Mouse (Mus musculus) heart, embryonic 14.5 days (tissue): ENCODE results near the gene Mrps16. TPM values are rescaled to one million over a fixed set of nuclear protein-coding genes. Genes with fewer than 3 reads are reported as not detected.

ENCODE experiments used
- ATAC-seq: fragments of 200-750 bp; cut with Nextera tagmentation; 2 replicates; pipeline ENCODE4 v1.8.0; 2017; ENCODE audit warnings: low read depth, moderate TSS enrichment; ENCODE audit not compliant: insufficient number of reproducible peaks, insufficient read depth, low FRiP score
- H3K27ac ChIP-seq, 2 experiments: fragments of 200-500 bp in 1 of 2; fragments of 300-500 bp in 1 of 2; sonication (generic) in 1 of 2; replicated peaks in 1 of 2; 2 replicates each; pipeline ENCODE4 v1.5.1; 2012 to 2014; ENCODE audit warnings: low read depth in 2 of 2, low read length in 2 of 2, control low read depth in 1 of 2, mild to moderate bottlenecking in 1 of 2, mixed read lengths in 1 of 2; ENCODE audit not compliant: control insufficient read depth in 1 of 2, insufficient read depth in 1 of 2
- H3K27me3 ChIP-seq: fragments of 300-500 bp; sonication (generic); 2 replicates; pipeline ENCODE4 v1.6.1; 2014; ENCODE audit warnings: mild to moderate bottlenecking, low read length, control low read depth; ENCODE audit not compliant: control insufficient read depth, insufficient read depth
- H3K36me3 ChIP-seq: fragments of 300-500 bp; sonication (generic); 2 replicates; pipeline ENCODE4 v1.6.1; 2014; ENCODE audit warnings: mild to moderate bottlenecking, control low read depth, low read length, mixed read lengths; ENCODE audit not compliant: control insufficient read depth, insufficient read depth
- H3K4me1 ChIP-seq, 2 experiments: fragments of 200-500 bp in 1 of 2; fragments of 300-500 bp in 1 of 2; sonication (generic) in 1 of 2; 2 replicates each; pipeline ENCODE4 v1.6.1; 2012 to 2014; ENCODE audit warnings: low read length in 2 of 2, control low read depth in 1 of 2, mixed read lengths in 1 of 2; ENCODE audit not compliant: control insufficient read depth in 2 of 2, insufficient read depth in 2 of 2
- H3K4me2 ChIP-seq: fragments of 300-500 bp; sonication (generic); 2 replicates; pipeline ENCODE4 v1.6.1; 2014; ENCODE audit warnings: mild to moderate bottlenecking, low read length
- H3K4me3 ChIP-seq, 2 experiments: fragments of 200-500 bp in 1 of 2; fragments of 300-500 bp in 1 of 2; sonication (generic) in 1 of 2; 2 replicates each; pipeline ENCODE4 v1.5.1; 2012 to 2014; ENCODE audit warnings: low read length in 2 of 2, mild to moderate bottlenecking in 2 of 2, control low read depth in 1 of 2, low read depth in 1 of 2, moderate library complexity in 1 of 2; ENCODE audit not compliant: control insufficient read depth in 1 of 2, insufficient read depth in 1 of 2
- H3K9ac ChIP-seq: fragments of 300-500 bp; sonication (generic); 2 replicates; pipeline ENCODE4 v1.6.1; 2014; ENCODE audit warnings: mild to moderate bottlenecking, low read length
- H3K9me3 ChIP-seq: fragments of 300-500 bp; sonication (generic); 2 replicates; pipeline ENCODE4 v1.6.1; 2016; ENCODE audit warnings: low read length, control low read depth; ENCODE audit not compliant: control insufficient read depth
- WGBS: fragments of 180-500 bp; shearing (Covaris S2); extraction: QIAGEN DNeasy Blood & Tissue Kit; methylation state at CpG from one replicate; pipeline ENCODE4 v1.1.7; 2014; 5-methylcytosine and 5-hydroxymethylcytosine counted together
- polyA plus RNA-seq: library from polyadenylated mRNA; unstranded; fragments of >200 nt; fragmentation: Nextera tagmentation; extraction: Ambion mirVana; gene quantifications from 2 replicates; pipeline ENCODE4 v1.2.1, GENCODE M21; 2014

Gene Mrps16
- polyA plus RNA-seq: 104 and 106 TPM in 2 replicates

- Histone ChIP-seq H3K4me1 (peaks cover 0 to 8% of the 10 kb centered on the region in 2 experiments; a peak in 2 of 4 replicates), H3K4me3 (peak within 1 kb of the TSS; percentile 79 to 95), H3K27me3 (no peaks in the 10 kb centered on the region), H3K4me2 (peak within 1 kb of the TSS; percentile 77), H3K27ac (peak within 1 kb of the TSS; percentile 88 to 89), H3K9me3 (no peaks in the 10 kb centered on the region), H3K36me3 (peaks cover 24% of the 10 kb centered on the region), H3K9ac (peak within 1 kb of the TSS; percentile 94)
- WGBS: under 1% methylated on average over 68 of the region's 68 CpGs
- ATAC-seq: peak; percentile 95
Measured at GRCm38 (mm10) chr14:20393205-20393913, at the start of gene Mrps16. Gene Mrps16, minus strand, starts transcription at chr14:20393634.

- Histone ChIP-seq H3K4me3 (no peak overlapping the region), H3K27ac (no peak overlapping the region), H3K4me1 (no peaks in the 10 kb centered on the region), H3K27me3 (no peaks in the 10 kb centered on the region), H3K36me3 (no peaks in the 10 kb centered on the region), H3K4me2 (peak overlapping the region; percentile 37), H3K9me3 (0 out of 2 replicates have a peak, but pooled peaks cover 3% of the 10 kb centered on the region), H3K9ac (no peak overlapping the region)
- ATAC-seq: no peak
- WGBS: 40% methylated on average over 17 of the region's 17 CpGs
Measured at GRCm38 (mm10) chr14:20442252-20442651, 48.8 kb upstream of the Mrps16 start.

GRCm38 (mm10) chr14:20436976-20437375 is 43.5 kb upstream of the Mrps16 start:
- 66% methylated on average over 6 of the region's 6 CpGs for WGBS
- ATAC-seq: no peak

GRCm38 (mm10) chr14:20432420-20432819 is 39.0 kb upstream of the Mrps16 start:
- Histone ChIP-seq H3K9me3 (peaks cover 4% of the 10 kb centered on the region; the same call in 1 of the 2 replicates), H3K4me1 (no peaks in the 10 kb centered on the region), H3K4me3 (no peak overlapping the region), H3K36me3 (no peaks in the 10 kb centered on the region), H3K27ac (no peak overlapping the region), H3K27me3 (no peaks in the 10 kb centered on the region), H3K9ac (no peak overlapping the region), H3K4me2 (no peak overlapping the region)
- ATAC-seq: no peak
- WGBS: 85% methylated on average over 4 of the region's 4 CpGs

More at GRCm38 (mm10) chr14:20436976-20437375, 43.5 kb upstream of the Mrps16 start:
- no peak overlapping the region for H3K9ac ChIP-seq
- H3K27me3 ChIP-seq: no peaks in the 10 kb centered on the region
- H3K9me3 ChIP-seq: peaks cover 4% of the 10 kb centered on the region; the same call in 1 of the 2 replicates
- H3K4me1 ChIP-seq: no peaks in the 10 kb centered on the region
- no peak overlapping the region for H3K4me2 ChIP-seq
- H3K4me3 ChIP-seq: no peak overlapping the region
- no peaks in the 10 kb centered on the region for H3K36me3 ChIP-seq
- H3K27ac ChIP-seq: no peak overlapping the region

- no peaks in the 10 kb centered on the region for H3K27me3 ChIP-seq
- H3K4me2 ChIP-seq: no peak overlapping the region
- H3K4me3 ChIP-seq: no peak overlapping the region
- no peak overlapping the region for H3K9ac ChIP-seq
- H3K4me1 ChIP-seq: no peaks in the 10 kb centered on the region
- H3K9me3 ChIP-seq: peaks cover 4% of the 10 kb centered on the region; the same call in 1 of the 2 replicates
- 74% methylated on average over 6 of the region's 6 CpGs for WGBS
- H3K27ac ChIP-seq: no peak overlapping the region
- no peak for ATAC-seq
- H3K36me3 ChIP-seq: no peaks in the 10 kb centered on the region
Measured at GRCm38 (mm10) chr14:20431726-20432125, 38.3 kb upstream of the Mrps16 start.

GRCm38 (mm10) chr14:20429833-20430232 is 36.4 kb upstream of the Mrps16 start:
- 62% methylated on average over 1 of the region's 1 CpGs for WGBS
- Histone ChIP-seq H3K36me3 (no peaks in the 10 kb centered on the region), H3K4me2 (no peak overlapping the region), H3K9ac (no peak overlapping the region), H3K4me3 (no peak overlapping the region), H3K27ac (no peak overlapping the region), H3K4me1 (no peaks in the 10 kb centered on the region), H3K27me3 (no peaks in the 10 kb centered on the region), H3K9me3 (peaks cover 4% of the 10 kb centered on the region; the same call in 1 of the 2 replicates)
- ATAC-seq: no peak

- Histone ChIP-seq H3K9ac (no peak overlapping the region), H3K27me3 (no peaks in the 10 kb centered on the region), H3K4me3 (no peak overlapping the region), H3K27ac (no peak overlapping the region), H3K9me3 (peaks cover 4% of the 10 kb centered on the region; the same call in 1 of the 2 replicates), H3K4me1 (no peaks in the 10 kb centered on the region), H3K4me2 (no peak overlapping the region), H3K36me3 (no peaks in the 10 kb centered on the region)
- WGBS: 37% methylated on average over 1 of the region's 1 CpGs
- ATAC-seq: no peak
Measured at GRCm38 (mm10) chr14:20428593-20428992, 35.2 kb upstream of the Mrps16 start.
